ENCODE assay signal across 16 mouse cellular contexts in the genomic region with DNA sequence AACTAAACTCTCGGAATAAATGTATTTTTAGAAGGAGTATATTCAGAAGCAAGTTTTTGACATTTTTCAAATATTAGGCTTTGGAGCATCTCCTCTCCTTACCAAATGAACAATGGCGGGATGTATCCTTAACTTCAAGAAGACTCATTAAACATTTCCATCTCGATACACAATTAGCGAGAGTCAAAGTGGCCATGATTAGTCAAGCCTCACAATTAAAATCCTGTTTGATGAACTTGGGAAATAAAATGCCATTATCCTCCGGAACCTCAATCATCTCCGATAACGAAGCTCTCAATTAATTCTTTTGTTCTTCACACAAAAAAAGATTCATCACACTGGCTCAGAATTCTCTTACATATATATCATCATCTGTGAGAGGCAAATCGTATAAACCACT.
"Had no signal": no experiment of that assay in that cellular context is flagged by ENCODE, and none has a peak within 500 bp of the region (broad histone marks: within the 10 kb centered on the region; RNA-seq: fewer than 3 reads in every experiment).

No protein-coding gene starts in this region.

- H3K9ac ChIP-seq: neural tube, embryonic 12.5 days; neural tube, embryonic 13.5 days; neural tube, embryonic 15.5 days; stomach, embryonic 15.5 days had no signal

- H3K4me2 ChIP-seq: neural tube, embryonic 12.5 days; neural tube, embryonic 13.5 days; neural tube, embryonic 15.5 days; stomach, embryonic 15.5 days had no signal

- H3K36me3 ChIP-seq: neural tube, embryonic 12.5 days; neural tube, embryonic 13.5 days; neural tube, embryonic 15.5 days; stomach, embryonic 15.5 days had no signal

- H3K4me3 ChIP-seq: neural tube, embryonic 12.5 days; neural tube, embryonic 13.5 days; neural tube, embryonic 15.5 days; stomach, embryonic 15.5 days had no signal

- H3K27ac ChIP-seq: neural tube, embryonic 12.5 days; neural tube, embryonic 13.5 days; neural tube, embryonic 15.5 days; stomach, embryonic 15.5 days; stomach, postnatal 0 days had no signal

- H3K4me1 ChIP-seq: neural tube, embryonic 12.5 days; stomach, embryonic 15.5 days had no signal

- H3K27me3 ChIP-seq: neural tube, embryonic 12.5 days; neural tube, embryonic 13.5 days; neural tube, embryonic 15.5 days; stomach, embryonic 15.5 days had no signal

- DNase-seq: right cerebral cortex, adult 18-20 months; right cerebral cortex, postnatal 14 days; right cerebral cortex, postnatal 25 days; right cerebral cortex, postnatal 4 days; spleen, adult 18-20 months; thymus, adult 18-20 months; thymus, adult 2 months; thymus, postnatal 14 days; thymus, postnatal 25 days; thymus, postnatal 36 days; thymus, postnatal 4 days had no signal

- H3K9me3 ChIP-seq: neural tube, embryonic 12.5 days; neural tube, embryonic 13.5 days; neural tube, embryonic 15.5 days; stomach, embryonic 15.5 days had no signal
